Mouse (Mus musculus) neural tube, embryonic 14.5 days (tissue): ENCODE measurements around the gene Tnn. TPM values are rescaled to one million over a fixed set of nuclear protein-coding genes. Genes with fewer than 3 reads are reported as not detected.

Experiments used
- ATAC-seq: fragments of 200-750 bp; cut with Nextera tagmentation; 2 replicates; pipeline ENCODE4 v1.8.0; 2017; ENCODE audit warnings: low read depth, mild to moderate bottlenecking, moderate TSS enrichment, moderate library complexity
- H3K27ac ChIP-seq: fragments of 300-500 bp; sonication (generic); 2 replicates; pipeline ENCODE4 v1.5.1; 2014; ENCODE audit warnings: low read depth, mild to moderate bottlenecking, control low read depth, low read length, moderate library complexity, mixed read lengths
- H3K27me3 ChIP-seq: fragments of 300-500 bp; sonication (generic); 2 replicates; pipeline ENCODE4 v1.6.1; 2014; ENCODE audit warnings: low read length; ENCODE audit not compliant: control insufficient read depth, insufficient read depth
- H3K36me3 ChIP-seq: fragments of 300-500 bp; sonication (generic); 2 replicates; pipeline ENCODE4 v1.6.1; 2014; ENCODE audit warnings: low read length, mixed read lengths; ENCODE audit not compliant: control insufficient read depth, insufficient read depth
- H3K4me1 ChIP-seq: fragments of 300-500 bp; sonication (generic); 2 replicates; pipeline ENCODE4 v1.6.1; 2014; ENCODE audit warnings: low read length; ENCODE audit not compliant: control insufficient read depth, insufficient read depth
- H3K4me2 ChIP-seq: fragments of 300-500 bp; sonication (generic); 2 replicates; pipeline ENCODE4 v1.6.1; 2014; ENCODE audit warnings: mild to moderate bottlenecking, low read depth, low read length, control low read depth
- H3K4me3 ChIP-seq: fragments of 300-500 bp; sonication (generic); 2 replicates; pipeline ENCODE4 v1.5.1; 2014; ENCODE audit warnings: low read depth, low read length, control low read depth, mixed read lengths
- H3K9ac ChIP-seq: fragments of 300-500 bp; sonication (generic); replicated peaks from 2 replicates; pipeline ENCODE4 v1.6.1; 2014; ENCODE audit warnings: low read depth, mild to moderate bottlenecking, control low read depth, low read length, mixed read lengths
- H3K9me3 ChIP-seq: fragments of 300-500 bp; sonication (generic); 2 replicates; pipeline ENCODE4 v1.6.1; 2016; ENCODE audit warnings: low read length; ENCODE audit not compliant: control insufficient read depth
- WGBS: fragments of 180-500 bp; shearing (Covaris S2); extraction: QIAGEN DNeasy Blood & Tissue Kit; methylation state at CpG from one replicate; pipeline ENCODE4 v1.1.7; 2014; 5-methylcytosine and 5-hydroxymethylcytosine counted together
- polyA plus RNA-seq: library from polyadenylated mRNA; unstranded; fragments of >200 nt; fragmentation: Nextera tagmentation; extraction: Ambion mirVana; gene quantifications from 2 replicates; pipeline ENCODE4 v1.2.1, GENCODE M21; 2014

Tnn gene
- polyA plus RNA-seq, 1 experiment from 2014 or later: 0.19 TPM

GRCm38 (mm10) chr1:160050898-160051297, 102.5 kb downstream of the Tnn start:
- 95% methylated on average over 6 of the region's 6 CpGs for WGBS
- H3K36me3 ChIP-seq: no peaks in the 10 kb centered on the region
- no peaks in the 10 kb centered on the region for H3K9me3 ChIP-seq
- no peaks in the 10 kb centered on the region for H3K27me3 ChIP-seq
- no peak overlapping the region for H3K4me3 ChIP-seq
- H3K27ac ChIP-seq: no peak overlapping the region
- H3K4me1 ChIP-seq: no peaks in the 10 kb centered on the region
- H3K4me2 ChIP-seq: no peak overlapping the region
- no peak for ATAC-seq
- no peak overlapping the region for H3K9ac ChIP-seq

GRCm38 (mm10) chr1:160049131-160049880, 104.1 kb downstream of the Tnn start:
- no peaks in the 10 kb centered on the region for H3K4me1 ChIP-seq
- no peak overlapping the region for H3K4me3 ChIP-seq
- no peaks in the 10 kb centered on the region for H3K9me3 ChIP-seq
- no peak for ATAC-seq
- no peak overlapping the region for H3K9ac ChIP-seq
- H3K27me3 ChIP-seq: no peaks in the 10 kb centered on the region
- no peak overlapping the region for H3K4me2 ChIP-seq
- no peak overlapping the region for H3K27ac ChIP-seq
- H3K36me3 ChIP-seq: no peaks in the 10 kb centered on the region
- WGBS: 90% methylated on average over 5 of the region's 5 CpGs

GRCm38 (mm10) chr1:160047481-160047931, 105.9 kb downstream of the Tnn start:
- H3K4me3 ChIP-seq: no peak overlapping the region
- H3K4me1 ChIP-seq: no peaks in the 10 kb centered on the region
- no peak overlapping the region for H3K4me2 ChIP-seq
- no peaks in the 10 kb centered on the region for H3K36me3 ChIP-seq
- H3K9ac ChIP-seq: no peak overlapping the region
- 95% methylated on average over 7 of the region's 7 CpGs for WGBS
- H3K9me3 ChIP-seq: no peaks in the 10 kb centered on the region
- no peaks in the 10 kb centered on the region for H3K27me3 ChIP-seq
- no peak overlapping the region for H3K27ac ChIP-seq
- no peak for ATAC-seq

- no peaks in the 10 kb centered on the region for H3K27me3 ChIP-seq
- no peak for ATAC-seq
- no peaks in the 10 kb centered on the region for H3K36me3 ChIP-seq
- H3K4me3 ChIP-seq: no peak overlapping the region
- no peaks in the 10 kb centered on the region for H3K9me3 ChIP-seq
- H3K27ac ChIP-seq: no peak overlapping the region
- H3K4me1 ChIP-seq: no peaks in the 10 kb centered on the region
- H3K9ac ChIP-seq: no peak overlapping the region
- 91% methylated on average over 4 of the region's 4 CpGs for WGBS
- H3K4me2 ChIP-seq: no peak overlapping the region
Observed at GRCm38 (mm10) chr1:160046786-160047185, 106.6 kb downstream of the Tnn start.

- no peaks in the 10 kb centered on the region for H3K36me3 ChIP-seq
- WGBS: 83% methylated on average over 5 of the region's 5 CpGs
Observed at GRCm38 (mm10) chr1:160045971-160046370, 107.4 kb downstream of the Tnn start.

GRCm38 (mm10) chr1:160045056-160045715, 108.2 kb downstream of the Tnn start:
- no peak overlapping the region for H3K4me2 ChIP-seq
- 69% methylated on average over 3 of the region's 3 CpGs for WGBS

More at GRCm38 (mm10) chr1:160045971-160046370, 107.4 kb downstream of the Tnn start:
- Histone ChIP-seq H3K9me3 (no peaks in the 10 kb centered on the region), H3K4me1 (no peaks in the 10 kb centered on the region), H3K27me3 (no peaks in the 10 kb centered on the region), H3K4me2 (no peak overlapping the region), H3K4me3 (no peak overlapping the region), H3K9ac (no peak overlapping the region), H3K27ac (no peak overlapping the region)
- no peak for ATAC-seq

GRCm38 (mm10) chr1:160044237-160045021, 109.0 kb downstream of the Tnn start, which contains the start of gene 4930523C07Rik:
TSS of gene 4930523C07Rik (plus strand) at chr1:160044382.
- Histone ChIP-seq H3K4me2 (peak within 1 kb of the TSS; percentile 33), H3K4me3 (peak within 1 kb of the TSS; percentile 17), H3K27me3 (no peaks in the 10 kb centered on the region), H3K27ac (no peak within 1 kb of the TSS), H3K36me3 (no peaks in the 10 kb centered on the region), H3K9ac (no peak within 1 kb of the TSS; the same call in 1 of the 2 replicates), H3K9me3 (no peaks in the 10 kb centered on the region), H3K4me1 (no peaks in the 10 kb centered on the region)
- 2% methylated on average over 33 of the region's 33 CpGs for WGBS
- ATAC-seq: no peak

More at GRCm38 (mm10) chr1:160045056-160045715, 108.2 kb downstream of the Tnn start:
- no peaks in the 10 kb centered on the region for H3K9me3 ChIP-seq
- no peak overlapping the region for H3K27ac ChIP-seq
- H3K27me3 ChIP-seq: no peaks in the 10 kb centered on the region
- H3K4me3 ChIP-seq: no peak overlapping the region
- H3K36me3 ChIP-seq: no peaks in the 10 kb centered on the region
- no peak for ATAC-seq
- no peaks in the 10 kb centered on the region for H3K4me1 ChIP-seq
- H3K9ac ChIP-seq: no peak overlapping the region

- Histone ChIP-seq H3K27me3 (no peaks in the 10 kb centered on the region), H3K4me2 (no peak overlapping the region)
- 92% methylated on average over 13 of the region's 13 CpGs for WGBS
Observed at GRCm38 (mm10) chr1:160043271-160043975, 110.0 kb downstream of the Tnn start.

More at GRCm38 (mm10) chr1:160043271-160043975, 110.0 kb downstream of the Tnn start:
- ATAC-seq: no peak
- H3K9ac ChIP-seq: no peak overlapping the region
- H3K36me3 ChIP-seq: no peaks in the 10 kb centered on the region
- H3K27ac ChIP-seq: no peak overlapping the region
- no peaks in the 10 kb centered on the region for H3K9me3 ChIP-seq
- H3K4me3 ChIP-seq: no peak overlapping the region
- no peaks in the 10 kb centered on the region for H3K4me1 ChIP-seq
